Mouse (Mus musculus) kidney, embryonic 16.5 days (tissue): ENCODE data around the gene Nova2. TPM values are rescaled to one million over a fixed set of nuclear protein-coding genes. Genes with fewer than 3 reads are reported as not detected.
A peak's percentile ranks its signal among the peaks of the same experiment; 100 is the strongest.

ENCODE experiments used
- ATAC-seq: fragments of 200-750 bp; cut with Nextera tagmentation; 2 replicates; pipeline ENCODE4 v1.8.0; 2017; ENCODE audit warnings: moderate TSS enrichment; ENCODE audit not compliant: low FRiP score, low TSS enrichment
- H3K27ac ChIP-seq: fragments of 300-500 bp; sonication (generic); 2 replicates; pipeline ENCODE4 v1.5.1; 2014; ENCODE audit warnings: low read length
- H3K27me3 ChIP-seq: fragments of 300-500 bp; sonication (generic); 2 replicates; pipeline ENCODE4 v1.6.1; 2014; ENCODE audit warnings: low read length, control low read depth, mixed read lengths; ENCODE audit not compliant: insufficient read depth
- H3K36me3 ChIP-seq: fragments of 300-500 bp; sonication (generic); 2 replicates; pipeline ENCODE4 v1.6.1; 2014; ENCODE audit warnings: low read length, control low read depth, mixed read lengths; ENCODE audit not compliant: insufficient read depth
- H3K4me1 ChIP-seq: fragments of 300-500 bp; sonication (generic); 2 replicates; pipeline ENCODE4 v1.6.1; 2014; ENCODE audit warnings: low read length, control low read depth, mixed read lengths; ENCODE audit not compliant: insufficient read depth
- H3K4me2 ChIP-seq: fragments of 300-500 bp; sonication (generic); replicated peaks from 2 replicates; pipeline ENCODE4 v1.6.1; 2014; ENCODE audit warnings: low read depth, low read length
- H3K4me3 ChIP-seq: fragments of 300-500 bp; sonication (generic); 2 replicates; pipeline ENCODE4 v1.5.1; 2014; ENCODE audit warnings: mild to moderate bottlenecking, low read length
- H3K9ac ChIP-seq: fragments of 300-500 bp; sonication (generic); replicated peaks from 2 replicates; pipeline ENCODE4 v1.6.1; 2014; ENCODE audit warnings: low read length
- H3K9me3 ChIP-seq: fragments of 300-500 bp; sonication (generic); 2 replicates; pipeline ENCODE4 v1.6.1; 2016; ENCODE audit warnings: low read length, control low read depth
- WGBS: fragments of 180-500 bp; shearing (Covaris S2); extraction: QIAGEN DNeasy Blood & Tissue Kit; methylation state at CpG from one replicate; pipeline ENCODE4 v1.1.7; 2014; 5-methylcytosine and 5-hydroxymethylcytosine counted together
- polyA plus RNA-seq: library from polyadenylated mRNA; unstranded; fragments of >200 nt; fragmentation: Nextera tagmentation; extraction: Ambion mirVana; gene quantifications from 2 replicates; pipeline ENCODE4 v1.2.1, GENCODE M21; 2015

The Nova2 gene
- polyA plus RNA-seq, 1 experiment from 2014 or later = 0.77 TPM

- no peak for ATAC-seq
- no peaks in the 10 kb centered on the region for H3K36me3 ChIP-seq
- H3K9me3 ChIP-seq = no peaks in the 10 kb centered on the region
- no peak overlapping the region for H3K4me3 ChIP-seq
- H3K27ac ChIP-seq = no peak overlapping the region
- no peak overlapping the region for H3K4me2 ChIP-seq
- peaks cover 62% of the 10 kb centered on the region for H3K27me3 ChIP-seq
- H3K4me1 ChIP-seq = peaks cover 17% of the 10 kb centered on the region
- WGBS = 80% methylated on average over 5 of the region's 5 CpGs
- no peak overlapping the region for H3K9ac ChIP-seq
Observed at GRCm38 (mm10) chr7:18965312-18965711, 39.6 kb downstream of the Nova2 start.

- Histone ChIP-seq H3K4me2 (no peak overlapping the region), H3K9me3 (0 out of 2 replicates have a peak, but pooled peaks cover 4% of the 10 kb centered on the region), H3K9ac (no peak overlapping the region), H3K4me3 (no peak overlapping the region), H3K36me3 (no peaks in the 10 kb centered on the region), H3K27ac (no peak overlapping the region), H3K27me3 (peaks cover 39% of the 10 kb centered on the region), H3K4me1 (peaks cover 15% of the 10 kb centered on the region)
- WGBS = 8% methylated on average over 8 of the region's 8 CpGs
- 0 out of 2 replicates have a peak, but pooled peaks have one; percentile 43 for ATAC-seq
Observed at GRCm38 (mm10) chr7:18967603-18968002, 41.9 kb downstream of the Nova2 start.

GRCm38 (mm10) chr7:18970956-18971355, 45.3 kb downstream of the Nova2 start:
- Histone ChIP-seq H3K27me3 (peaks cover 7% of the 10 kb centered on the region), H3K4me1 (no peaks in the 10 kb centered on the region), H3K36me3 (no peaks in the 10 kb centered on the region), H3K9me3 (0 out of 2 replicates have a peak, but pooled peaks cover 4% of the 10 kb centered on the region), H3K4me2 (no peak overlapping the region), H3K4me3 (no peak overlapping the region), H3K9ac (no peak overlapping the region), H3K27ac (no peak overlapping the region)
- ATAC-seq = no peak
- 90% methylated on average over 3 of the region's 3 CpGs for WGBS

- H3K27me3 ChIP-seq = no peaks in the 10 kb centered on the region
- no peaks in the 10 kb centered on the region for H3K4me1 ChIP-seq
- 84% methylated on average over 9 of the region's 9 CpGs for WGBS
- no peaks in the 10 kb centered on the region for H3K9me3 ChIP-seq
- H3K36me3 ChIP-seq = no peaks in the 10 kb centered on the region
- H3K4me2 ChIP-seq = no peak overlapping the region
- no peak overlapping the region for H3K9ac ChIP-seq
- no peak for ATAC-seq
- no peak overlapping the region for H3K27ac ChIP-seq
- no peak overlapping the region for H3K4me3 ChIP-seq
Observed at GRCm38 (mm10) chr7:18978381-18978780, 52.7 kb downstream of the Nova2 start.

GRCm38 (mm10) chr7:18986503-18986902, 60.8 kb downstream of the Nova2 start:
- Histone ChIP-seq H3K4me2 (no peak overlapping the region), H3K4me1 (peaks cover 11% of the 10 kb centered on the region), H3K27me3 (0 out of 2 replicates have a peak, but pooled peaks cover 6% of the 10 kb centered on the region)

GRCm38 (mm10) chr7:18987100-18987499, 61.4 kb downstream of the Nova2 start, which contains the start of gene Nanos2:
Gene Nanos2 (plus strand): TSS chr7:18987400.
- Histone ChIP-seq H3K9ac (no peak within 1 kb of the TSS), H3K4me3 (no peak within 1 kb of the TSS), H3K36me3 (no peaks in the 10 kb centered on the region), H3K27me3 (0 out of 2 replicates have a peak, but pooled peaks cover 12% of the 10 kb centered on the region), H3K27ac (no peak within 1 kb of the TSS), H3K4me2 (no peak within 1 kb of the TSS), H3K9me3 (no peaks in the 10 kb centered on the region), H3K4me1 (peaks cover 17% of the 10 kb centered on the region)
- 37% methylated on average over 2 of the region's 2 CpGs for WGBS
- ATAC-seq = no peak

More at GRCm38 (mm10) chr7:18986503-18986902, 60.8 kb downstream of the Nova2 start:
- Histone ChIP-seq H3K36me3 (no peaks in the 10 kb centered on the region), H3K27ac (no peak overlapping the region), H3K9ac (no peak overlapping the region), H3K4me3 (no peak overlapping the region), H3K9me3 (no peaks in the 10 kb centered on the region)
- WGBS = 72% methylated on average over 2 of the region's 2 CpGs
- ATAC-seq = no peak

GRCm38 (mm10) chr7:18987747-18988146, 62.1 kb downstream of the Nova2 start:
- no peak overlapping the region for H3K4me2 ChIP-seq
- no peaks in the 10 kb centered on the region for H3K9me3 ChIP-seq
- H3K4me3 ChIP-seq = no peak overlapping the region
- H3K4me1 ChIP-seq = peaks cover 22% of the 10 kb centered on the region
- ATAC-seq = no peak
- H3K27ac ChIP-seq = no peak overlapping the region
- H3K9ac ChIP-seq = no peak overlapping the region
- 0 out of 2 replicates have a peak, but pooled peaks cover 13% of the 10 kb centered on the region for H3K27me3 ChIP-seq
- no peaks in the 10 kb centered on the region for H3K36me3 ChIP-seq
- 75% methylated on average over 13 of the region's 13 CpGs for WGBS

GRCm38 (mm10) chr7:18988780-18989179, 63.1 kb downstream of the Nova2 start:
- Histone ChIP-seq H3K9ac (no peak overlapping the region), H3K27me3 (0 out of 2 replicates have a peak, but pooled peaks cover 19% of the 10 kb centered on the region), H3K4me3 (no peak overlapping the region), H3K36me3 (no peaks in the 10 kb centered on the region), H3K4me2 (no peak overlapping the region), H3K27ac (no peak overlapping the region), H3K4me1 (peaks cover 22% of the 10 kb centered on the region), H3K9me3 (no peaks in the 10 kb centered on the region)
- ATAC-seq = no peak
- WGBS = 68% methylated on average over 6 of the region's 6 CpGs

- Histone ChIP-seq H3K4me2 (peak overlapping the region; percentile 90), H3K4me3 (peak overlapping the region; percentile 58), H3K9me3 (no peaks in the 10 kb centered on the region), H3K36me3 (no peaks in the 10 kb centered on the region), H3K9ac (0 out of 2 replicates have a peak overlapping the region, but pooled peaks have one; percentile 27), H3K27ac (peak overlapping the region; percentile 83), H3K27me3 (0 out of 2 replicates have a peak, but pooled peaks cover 19% of the 10 kb centered on the region), H3K4me1 (peaks cover 22% of the 10 kb centered on the region)
- no peak for ATAC-seq
- WGBS = 6% methylated on average over 5 of the region's 5 CpGs
Observed at GRCm38 (mm10) chr7:18989995-18990394, 64.3 kb downstream of the Nova2 start.

- no peaks in the 10 kb centered on the region for H3K36me3 ChIP-seq
Observed at GRCm38 (mm10) chr7:18990601-18991295, 65.1 kb downstream of the Nova2 start, which contains the start of gene Mypop. Gene Mypop (plus strand): TSS chr7:18991245.

More at GRCm38 (mm10) chr7:18990601-18991295, 65.1 kb downstream of the Nova2 start, which contains the start of gene Mypop:
- peak; percentile 94 for ATAC-seq
- Histone ChIP-seq H3K4me1 (peaks cover 22% of the 10 kb centered on the region), H3K27me3 (0 out of 2 replicates have a peak, but pooled peaks cover 19% of the 10 kb centered on the region), H3K27ac (peak within 1 kb of the TSS; percentile 83), H3K4me2 (peak within 1 kb of the TSS; percentile 90), H3K9ac (peak within 1 kb of the TSS; percentile 71), H3K4me3 (peak within 1 kb of the TSS; percentile 58), H3K9me3 (no peaks in the 10 kb centered on the region)
- WGBS = under 1% methylated on average over 36 of the region's 37 CpGs
